Mouse (Mus musculus) hindbrain, embryonic 14.5 days (tissue): ENCODE results near the gene Cdc37l1. TPM values are rescaled to one million over a fixed set of nuclear protein-coding genes. Genes with fewer than 3 reads are reported as not detected.

Source experiments
- ATAC-seq: fragments of 200-750 bp; cut with Nextera tagmentation; 2 replicates; pipeline ENCODE4 v1.8.0; 2017; ENCODE audit warnings: moderate number of reproducible peaks, mild to moderate bottlenecking, moderate TSS enrichment, moderate library complexity; ENCODE audit not compliant: low FRiP score
- DNase-seq: peaks from one replicate; pipeline ENCODE4 v3.0.0-alpha.2; 2015; ENCODE audit warnings: low spot score
- H3K27ac ChIP-seq: fragments of 300-500 bp; sonication (generic); 2 replicates; pipeline ENCODE4 v1.5.1; 2014; ENCODE audit warnings: mild to moderate bottlenecking, moderate library complexity
- H3K27me3 ChIP-seq: fragments of 300-500 bp; sonication (generic); 2 replicates; pipeline ENCODE4 v1.6.1; 2014; ENCODE audit warnings: mild to moderate bottlenecking, low read length, mixed read lengths; ENCODE audit not compliant: control insufficient read depth, insufficient read depth
- H3K36me3 ChIP-seq: fragments of 300-500 bp; sonication (generic); replicated peaks from 2 replicates; pipeline ENCODE4 v1.6.1; 2014; ENCODE audit not compliant: control insufficient read depth, insufficient read depth
- H3K4me1 ChIP-seq: fragments of 300-500 bp; sonication (generic); replicated peaks from 2 replicates; pipeline ENCODE4 v1.6.1; 2014; ENCODE audit warnings: antibody characterized with exemption, low read length, mixed read lengths; ENCODE audit not compliant: control insufficient read depth, insufficient read depth
- H3K4me2 ChIP-seq: fragments of 300-500 bp; sonication (generic); replicated peaks from 2 replicates; pipeline ENCODE4 v1.6.1; 2014; ENCODE audit warnings: mild to moderate bottlenecking, moderate library complexity
- H3K4me3 ChIP-seq: fragments of 300-500 bp; sonication (generic); replicated peaks from 2 replicates; pipeline ENCODE4 v1.5.1; 2014; ENCODE audit warnings: mild to moderate bottlenecking, low read length
- H3K9ac ChIP-seq: fragments of 300-500 bp; sonication (generic); 2 replicates; pipeline ENCODE4 v1.6.1; 2014
- H3K9me3 ChIP-seq: fragments of 300-500 bp; sonication (generic); 2 replicates; pipeline ENCODE4 v1.6.1; 2016; ENCODE audit warnings: low read length; ENCODE audit not compliant: control insufficient read depth
- WGBS: fragments of 180-500 bp; shearing (Covaris S2); extraction: QIAGEN DNeasy Blood & Tissue Kit; methylation state at CpG from one replicate; pipeline ENCODE4 v1.1.7; 2014; 5-methylcytosine and 5-hydroxymethylcytosine counted together
- polyA plus RNA-seq: library from polyadenylated mRNA; unstranded; fragments of >200 nt; fragmentation: Nextera tagmentation; extraction: Ambion mirVana; gene quantifications from 2 replicates; pipeline ENCODE4 v1.2.1, GENCODE M21; 2014

Cdc37l1 gene
- polyA plus RNA-seq, 1 experiment from 2014 or later: 58.3 TPM

GRCm38 (mm10) chr19:29047334-29048170, 57.4 kb downstream of the Cdc37l1 start, which contains the start of gene Ak3:
Gene Ak3 (minus strand): TSS chr19:29047961.
- DNase-seq (peak; percentile 60), ATAC-seq (peak; percentile 91)
- H3K27me3 ChIP-seq: no peaks in the 10 kb centered on the region
- no peaks in the 10 kb centered on the region for H3K9me3 ChIP-seq
- peak within 1 kb of the TSS; percentile 90 for H3K9ac ChIP-seq
- H3K4me3 ChIP-seq: peak within 1 kb of the TSS; percentile 76
- H3K36me3 ChIP-seq: no peaks in the 10 kb centered on the region
- peaks cover 16% of the 10 kb centered on the region for H3K4me1 ChIP-seq
- peak within 1 kb of the TSS; percentile 79 for H3K27ac ChIP-seq
- WGBS: under 1% methylated on average over 68 of the region's 68 CpGs
- peak within 1 kb of the TSS; percentile 72 for H3K4me2 ChIP-seq

DNA sequence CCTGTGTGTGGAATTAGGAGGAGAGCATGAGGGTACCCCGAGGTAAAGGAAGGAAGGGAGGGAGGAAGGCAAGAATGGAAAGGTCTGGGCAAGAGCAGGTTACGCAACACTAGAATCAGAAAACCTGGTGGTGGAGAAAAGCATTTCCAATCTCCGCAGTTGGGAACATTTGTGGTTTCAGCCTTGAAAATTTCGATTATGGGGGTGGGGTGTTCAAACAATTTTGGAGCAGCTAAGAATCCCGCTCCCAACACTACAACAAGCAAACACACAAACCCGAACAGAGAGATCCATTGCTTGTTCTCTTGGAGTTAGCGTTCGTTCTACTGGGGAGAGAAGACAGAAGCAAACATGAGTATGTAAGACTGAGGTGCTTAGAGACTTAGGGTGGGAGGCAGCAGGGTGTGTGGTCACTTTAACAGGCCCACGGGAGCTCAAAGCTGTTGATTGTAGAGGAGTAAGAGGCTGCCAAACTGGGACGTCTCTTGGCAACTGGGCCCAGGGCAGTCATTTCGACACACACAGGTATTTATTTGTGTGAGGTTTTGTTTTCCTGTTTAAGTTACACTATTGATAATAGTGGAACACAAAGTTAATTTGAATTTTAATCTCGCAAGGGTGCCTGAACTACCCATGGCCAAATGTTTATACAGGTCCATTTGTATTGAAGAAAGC, 59.4 kb downstream of the Cdc37l1 start:
- H3K4me3 ChIP-seq: no peak overlapping the region
- no peak for ATAC-seq
- H3K9me3 ChIP-seq: no peaks in the 10 kb centered on the region
- peaks cover 11% of the 10 kb centered on the region for H3K4me1 ChIP-seq
- H3K36me3 ChIP-seq: no peaks in the 10 kb centered on the region
- H3K9ac ChIP-seq: no peak overlapping the region
- no peak for DNase-seq
- WGBS: 82% methylated on average over 12 of the region's 12 CpGs
- no peak overlapping the region for H3K4me2 ChIP-seq
- no peak overlapping the region for H3K27ac ChIP-seq
- H3K27me3 ChIP-seq: no peaks in the 10 kb centered on the region

DNA sequence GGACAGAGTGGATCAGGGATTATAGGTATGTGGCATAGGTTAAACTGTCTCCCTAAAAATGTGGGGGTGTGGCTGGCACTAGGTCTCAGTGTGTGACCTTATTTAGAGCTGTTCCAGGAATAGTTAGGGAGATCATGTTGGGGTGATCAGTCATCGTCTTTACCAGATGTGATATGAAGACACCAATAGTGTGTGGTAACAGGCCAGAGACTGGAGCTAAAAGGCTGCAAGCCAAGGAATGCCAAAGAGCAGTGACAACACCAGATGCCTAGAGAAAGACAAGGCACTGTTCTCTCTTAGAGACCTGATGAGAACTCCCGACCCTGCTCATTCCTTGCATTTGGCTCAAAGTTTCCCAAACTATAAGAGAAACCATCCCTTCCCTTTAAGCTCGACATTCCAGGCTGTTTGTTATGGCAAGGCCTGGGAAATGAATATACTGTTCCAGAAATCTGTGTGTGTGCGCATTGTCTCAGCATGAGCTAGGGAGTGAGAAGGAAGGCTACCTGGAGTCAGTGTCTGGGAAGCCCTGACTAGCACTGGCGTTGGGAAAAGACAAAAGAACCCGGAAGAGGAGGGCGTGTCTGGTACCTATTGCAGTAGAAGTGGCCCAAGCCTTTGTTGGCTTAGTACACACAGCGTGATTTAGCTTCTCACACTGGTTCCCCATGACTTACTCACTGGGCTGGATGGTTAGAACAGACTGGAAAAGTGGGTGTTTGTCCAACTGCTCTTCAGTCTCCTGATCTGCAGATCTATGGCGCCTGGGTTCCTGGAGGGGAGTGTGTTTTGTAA, 60.2 kb downstream of the Cdc37l1 start:
- H3K36me3 ChIP-seq: no peaks in the 10 kb centered on the region
- H3K9me3 ChIP-seq: no peaks in the 10 kb centered on the region
- no peak overlapping the region for H3K4me3 ChIP-seq
- 81% methylated on average over 9 of the region's 9 CpGs for WGBS
- ATAC-seq (no peak), DNase-seq (no peak)
- no peak overlapping the region for H3K4me2 ChIP-seq
- no peak overlapping the region for H3K9ac ChIP-seq
- no peak overlapping the region for H3K27ac ChIP-seq
- H3K4me1 ChIP-seq: peaks cover 11% of the 10 kb centered on the region
- H3K27me3 ChIP-seq: no peaks in the 10 kb centered on the region

- Histone ChIP-seq H3K4me2 (no peak overlapping the region), H3K9ac (no peak overlapping the region), H3K4me1 (no peaks in the 10 kb centered on the region), H3K9me3 (no peaks in the 10 kb centered on the region), H3K27ac (no peak overlapping the region), H3K4me3 (no peak overlapping the region), H3K36me3 (no peaks in the 10 kb centered on the region), H3K27me3 (no peaks in the 10 kb centered on the region)
- 92% methylated on average over 12 of the region's 12 CpGs for WGBS
- ATAC-seq (no peak), DNase-seq (no peak)
Measured at GRCm38 (mm10) chr19:29052786-29053185, 62.6 kb downstream of the Cdc37l1 start.

DNA sequence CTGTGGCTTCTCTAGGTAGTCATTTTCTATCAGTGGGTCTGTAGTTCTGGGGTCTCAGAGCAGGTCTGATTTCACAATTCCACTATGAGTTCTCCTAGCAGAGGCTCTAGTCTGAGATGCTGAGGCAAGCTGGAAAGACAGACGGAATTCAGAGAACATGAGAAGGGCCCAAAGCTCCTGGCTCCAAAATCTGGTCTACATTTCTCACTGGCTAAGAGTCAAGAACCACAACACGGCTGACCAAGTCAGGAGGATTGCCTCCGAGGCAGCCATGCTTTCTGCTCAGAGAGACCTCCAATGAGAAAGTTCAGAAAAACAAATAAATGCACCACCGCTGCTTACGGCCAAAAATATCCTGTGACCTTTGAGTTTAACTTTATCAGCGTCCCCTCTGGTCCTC, 64.4 kb downstream of the Cdc37l1 start:
- no peak overlapping the region for H3K4me2 ChIP-seq
- H3K36me3 ChIP-seq: no peaks in the 10 kb centered on the region
- no peak overlapping the region for H3K9ac ChIP-seq
- ATAC-seq (no peak), DNase-seq (no peak)
- no peaks in the 10 kb centered on the region for H3K27me3 ChIP-seq
- WGBS: 84% methylated on average over 6 of the region's 6 CpGs
- no peaks in the 10 kb centered on the region for H3K9me3 ChIP-seq
- no peak overlapping the region for H3K27ac ChIP-seq
- no peaks in the 10 kb centered on the region for H3K4me1 ChIP-seq
- H3K4me3 ChIP-seq: no peak overlapping the region

DNA sequence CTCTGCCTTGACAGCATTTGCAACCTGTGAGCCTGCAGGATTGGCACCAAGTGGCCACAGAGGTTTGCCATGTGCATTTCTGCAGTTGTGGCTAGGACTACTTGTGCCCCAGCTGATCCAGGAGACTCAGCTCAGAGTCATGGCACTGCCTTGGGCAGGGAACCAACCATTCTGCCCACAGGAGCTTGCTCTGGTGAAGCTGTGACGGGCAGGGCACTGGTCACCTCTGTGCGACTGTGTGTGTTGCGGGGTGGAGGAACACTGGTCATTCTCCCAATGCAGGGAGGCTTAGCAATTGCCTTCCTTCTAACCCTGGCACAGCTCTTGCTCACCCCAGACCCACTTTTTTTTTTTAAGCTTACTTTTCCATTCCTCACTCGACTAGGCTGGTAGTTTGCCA, 65.3 kb downstream of the Cdc37l1 start:
- no peak overlapping the region for H3K27ac ChIP-seq
- H3K4me2 ChIP-seq: no peak overlapping the region
- H3K9me3 ChIP-seq: no peaks in the 10 kb centered on the region
- DNase-seq: no peak
- H3K36me3 ChIP-seq: no peaks in the 10 kb centered on the region
- no peak overlapping the region for H3K9ac ChIP-seq
- no peak overlapping the region for H3K4me3 ChIP-seq
- H3K27me3 ChIP-seq: no peaks in the 10 kb centered on the region
- no peak for ATAC-seq
- no peaks in the 10 kb centered on the region for H3K4me1 ChIP-seq
- 87% methylated on average over 4 of the region's 4 CpGs for WGBS

DNA sequence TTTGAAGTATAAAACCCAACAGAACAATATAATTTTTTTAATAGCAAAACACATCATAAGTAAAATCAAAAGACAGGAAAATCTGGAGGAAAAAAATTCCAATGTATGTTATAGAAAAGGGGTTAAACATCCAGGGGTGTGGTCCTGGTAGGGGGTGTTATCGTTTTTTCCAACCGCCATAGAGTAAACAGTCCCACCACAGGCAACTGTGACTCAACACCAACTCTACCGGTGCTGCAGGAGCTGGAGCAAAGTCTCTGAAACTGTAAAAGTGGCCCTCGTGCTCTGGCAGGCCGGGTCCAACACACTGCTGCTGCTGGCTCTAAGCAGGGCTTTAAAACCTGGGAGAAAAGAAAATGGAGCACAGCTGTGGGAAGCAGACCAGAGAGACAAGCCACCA, 68.6 kb downstream of the Cdc37l1 start:
- H3K36me3 ChIP-seq: no peaks in the 10 kb centered on the region
- ATAC-seq: no peak
- 90% methylated on average over 5 of the region's 5 CpGs for WGBS

DNA sequence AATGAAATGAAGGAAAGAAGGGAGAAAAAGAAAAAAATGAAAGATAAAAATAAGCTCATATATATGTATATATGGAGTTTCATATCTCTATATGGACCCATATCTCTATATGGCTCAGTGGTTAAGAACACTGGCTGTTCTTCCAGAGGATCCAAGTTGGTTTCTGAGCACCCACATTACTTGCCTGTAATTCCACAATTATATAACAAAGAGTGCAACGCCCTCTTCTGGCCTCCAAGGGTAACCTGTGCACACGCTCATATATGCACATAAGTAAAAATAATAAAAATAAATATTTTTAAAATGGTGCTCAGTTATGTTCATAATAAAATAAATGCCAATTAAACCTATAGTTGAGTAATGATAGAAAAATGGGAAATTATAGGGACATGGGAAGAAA, 69.5 kb downstream of the Cdc37l1 start:
- no peak for ATAC-seq
- WGBS: 81% methylated on average over 2 of the region's 2 CpGs

More for the DNA sequence above, 68.6 kb downstream of the Cdc37l1 start:
- no peak overlapping the region for H3K4me2 ChIP-seq
- no peaks in the 10 kb centered on the region for H3K9me3 ChIP-seq
- no peak overlapping the region for H3K9ac ChIP-seq
- no peak overlapping the region for H3K27ac ChIP-seq
- H3K4me3 ChIP-seq: no peak overlapping the region
- H3K4me1 ChIP-seq: no peaks in the 10 kb centered on the region
- H3K27me3 ChIP-seq: no peaks in the 10 kb centered on the region
- no peak for DNase-seq

GRCm38 (mm10) chr19:29060299-29060698, 70.1 kb downstream of the Cdc37l1 start:
- DNase-seq (no peak), ATAC-seq (no peak)
- Histone ChIP-seq H3K36me3 (no peaks in the 10 kb centered on the region), H3K9me3 (no peaks in the 10 kb centered on the region), H3K9ac (no peak overlapping the region), H3K27me3 (no peaks in the 10 kb centered on the region), H3K4me3 (no peak overlapping the region), H3K4me1 (no peaks in the 10 kb centered on the region), H3K27ac (no peak overlapping the region), H3K4me2 (no peak overlapping the region)
- 37% methylated on average over 6 of the region's 6 CpGs for WGBS

More for the DNA sequence above, 69.5 kb downstream of the Cdc37l1 start:
- DNase-seq: no peak
- no peak overlapping the region for H3K9ac ChIP-seq
- H3K9me3 ChIP-seq: no peaks in the 10 kb centered on the region
- H3K4me3 ChIP-seq: no peak overlapping the region
- no peak overlapping the region for H3K27ac ChIP-seq
- H3K4me1 ChIP-seq: no peaks in the 10 kb centered on the region
- H3K36me3 ChIP-seq: no peaks in the 10 kb centered on the region
- no peak overlapping the region for H3K4me2 ChIP-seq
- no peaks in the 10 kb centered on the region for H3K27me3 ChIP-seq
